Mouse (Mus musculus): ENCODE measurements around the gene Dnmt3b.

DNA sequence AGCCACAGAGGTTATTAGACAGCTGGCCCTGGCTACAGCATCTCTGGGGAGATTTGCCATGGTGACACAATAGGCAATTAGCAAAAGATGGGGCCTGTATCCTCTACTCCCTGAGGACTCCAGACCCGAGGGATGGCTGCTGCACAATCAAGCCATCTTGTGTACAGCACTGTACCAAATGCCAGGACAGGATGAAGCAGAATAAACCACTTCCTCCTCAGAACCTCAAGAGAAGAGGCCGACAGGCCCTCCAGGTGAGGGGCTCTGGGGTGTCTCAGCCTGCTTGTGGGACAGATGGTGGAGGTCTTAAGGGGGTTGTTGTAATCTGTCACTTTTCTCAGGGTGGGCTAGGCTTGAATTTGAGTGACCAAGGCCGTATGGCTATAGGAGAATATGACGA, 84.8 kb downstream of the Dnmt3b start:
- no peak for TF ChIP-seq MYOG (IDR thresholded peaks at IDR 0.05; ENCODE audit: control insufficient read depth, extremely low read depth, insufficient read length)
- no peak for TF ChIP-seq MAX (IDR thresholded peaks at IDR 0.05)

All from C2C12 (cell line).